19 mouse cellular contexts compared by ENCODE assay signal in the genomic region with DNA sequence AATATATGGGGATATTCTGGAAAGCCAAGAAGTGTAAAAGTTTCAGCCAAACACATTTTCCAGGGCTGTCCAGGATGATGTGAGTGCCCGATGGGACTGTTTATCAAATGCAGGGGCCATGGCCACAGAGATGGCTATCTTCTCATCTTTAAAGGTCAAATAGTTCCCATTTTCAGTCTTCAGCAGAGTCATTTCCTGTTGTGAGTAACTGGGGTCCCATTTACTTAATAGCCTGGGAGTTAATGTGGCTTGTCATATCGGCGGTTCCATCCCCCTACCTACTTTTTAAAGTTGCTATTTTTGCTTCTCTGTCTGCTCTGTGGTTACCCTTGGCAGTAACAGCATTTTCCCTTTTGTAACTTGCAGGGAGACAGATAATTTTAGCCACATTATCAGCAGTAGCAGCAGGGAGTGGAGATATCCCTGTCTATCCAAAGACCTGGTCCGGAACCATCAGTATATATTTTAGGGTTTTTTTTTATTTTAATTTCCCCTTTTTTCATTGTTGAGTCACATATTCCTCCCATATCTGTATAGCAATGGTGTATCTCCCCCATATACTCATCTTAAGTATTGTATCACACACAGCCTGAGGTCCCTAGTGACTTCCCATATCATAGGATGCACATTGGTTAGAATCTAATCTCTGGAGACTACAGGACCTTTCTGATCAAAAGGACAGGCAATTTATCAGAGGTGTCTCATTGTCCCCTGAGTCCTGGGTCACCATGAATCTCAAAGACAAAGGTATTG.
DNase-seq lines count a peak whose midpoint lies in the region; ATAC-seq and TF ChIP-seq lines count a peak whose summit lies in the region.
"Had no signal": no experiment of that assay in that cellular context is flagged by ENCODE, and none has a peak within 500 bp of the region (broad histone marks: within the 10 kb centered on the region; RNA-seq: fewer than 3 reads in every experiment).

No protein-coding gene starts in this region.

- H3K27ac ChIP-seq in heart, embryonic 16.5 days (ENCODE audit: low read length), result peak overlapping the region; percentile 30
- no peak overlapping the region for H3K27ac ChIP-seq in forebrain, postnatal 0 days (ENCODE audit: low read depth, low read length)
- H3K27ac ChIP-seq: forebrain, embryonic 13.5 days; hindbrain, embryonic 14.5 days; intestine, embryonic 15.5 days; layer of hippocampus, adult 2 months; limb, embryonic 10.5 days; liver, embryonic 14.5 days; neural tube, embryonic 13.5 days had no signal

- peak; percentile 86 for ATAC-seq in common myeloid progenitor, adult 5-6 weeks (replicated peaks; ENCODE audit: low read depth, poor library complexity, severe bottlenecking)
- peak; percentile 67; the same call in 1 of the 2 replicates for ATAC-seq in heart, embryonic 16.5 days (replicated peaks; ENCODE audit: extremely low read depth, insufficient read depth, low FRiP score)
- ATAC-seq in forebrain, postnatal 0 days, result no peak
- ATAC-seq: forebrain, embryonic 13.5 days; intestine, embryonic 15.5 days; lung, postnatal 0 days; Patski had no signal

- intact Hi-C loops in heart, postnatal 36 days (cut with DNase I), result loop anchor here (2.0 kb wide), 1 partner anchor 23 kb away; no protein-coding TSS in a partner anchor

- TF ChIP-seq CTCF in forebrain, postnatal 0 days (IDR thresholded peaks at IDR 0.05; ENCODE audit: low read depth), result no peak

- 8% methylated on average over 4 of the region's 4 CpGs for WGBS in heart, embryonic 16.5 days
- 80% methylated on average over 4 of the region's 4 CpGs for WGBS in forebrain, postnatal 0 days

- H3K79me2 ChIP-seq in myocyte (ENCODE audit: control insufficient read depth, insufficient read depth), result no peaks in the 10 kb centered on the region

- no peak overlapping the region for H3K4me3 ChIP-seq in heart, embryonic 16.5 days (ENCODE audit: low read length)
- H3K4me3 ChIP-seq in myocyte, result no peak overlapping the region
- no peak overlapping the region for H3K4me3 ChIP-seq in forebrain, postnatal 0 days (ENCODE audit: low read depth, low read length)
- H3K4me3 ChIP-seq: forebrain, embryonic 13.5 days; intestine, embryonic 15.5 days; layer of hippocampus, adult 2 months; limb, embryonic 10.5 days; neural tube, embryonic 13.5 days had no signal

- peaks cover 20% of the 10 kb centered on the region for H3K4me1 ChIP-seq in heart, embryonic 16.5 days (ENCODE audit: control insufficient read depth, insufficient read depth, low read length)
- no peaks in the 10 kb centered on the region for H3K4me1 ChIP-seq in forebrain, postnatal 0 days (ENCODE audit: insufficient read depth)

- H3ac ChIP-seq in myocyte (ENCODE audit: control insufficient read depth, insufficient read length), result no peak overlapping the region

- 0 out of 2 replicates have a peak, but pooled peaks cover 5% of the 10 kb centered on the region for H3K9me3 ChIP-seq in heart, embryonic 16.5 days (replicated peaks; ENCODE audit: control insufficient read depth, low read length)
- H3K9me3 ChIP-seq in forebrain, postnatal 0 days (ENCODE audit: low read length), result no peaks in the 10 kb centered on the region
- H3K9me3 ChIP-seq: forebrain, embryonic 13.5 days; intestine, embryonic 15.5 days; limb, embryonic 10.5 days; neural tube, embryonic 13.5 days had no signal

- peak overlapping the region; percentile 26; the same call in 1 of the 2 replicates for H3K4me2 ChIP-seq in heart, embryonic 16.5 days (ENCODE audit: low read depth, low read length)
- peak overlapping the region; percentile 21 for H3K4me2 ChIP-seq in myocyte (ENCODE audit: low read depth)
- no peak overlapping the region for H3K4me2 ChIP-seq in forebrain, postnatal 0 days (ENCODE audit: low read depth)
- H3K4me2 ChIP-seq: forebrain, embryonic 13.5 days; hindbrain, embryonic 14.5 days; intestine, embryonic 15.5 days; neural tube, embryonic 13.5 days had no signal

- H3K9ac ChIP-seq in heart, embryonic 16.5 days (ENCODE audit: low read length), result no peak overlapping the region
- H3K9ac ChIP-seq in forebrain, postnatal 0 days, result no peak overlapping the region
- H3K9ac ChIP-seq: forebrain, embryonic 13.5 days; hindbrain, embryonic 14.5 days; intestine, embryonic 15.5 days; liver, embryonic 14.5 days; neural tube, embryonic 13.5 days had no signal

- no peak for TF ChIP-seq POLR2A in myocyte (IDR thresholded peaks at IDR 0.05; ENCODE audit: insufficient read length, low read depth)

- H3K36me3 ChIP-seq in heart, embryonic 16.5 days (ENCODE audit: control insufficient read depth, insufficient read depth), result no peaks in the 10 kb centered on the region
- no peaks in the 10 kb centered on the region for H3K36me3 ChIP-seq in myocyte (ENCODE audit: control insufficient read depth, insufficient read depth)
- no peaks in the 10 kb centered on the region for H3K36me3 ChIP-seq in forebrain, postnatal 0 days (ENCODE audit: insufficient read depth)
- H3K36me3 ChIP-seq: intestine, embryonic 15.5 days; limb, embryonic 10.5 days; neural tube, embryonic 13.5 days had no signal

- no peaks in the 10 kb centered on the region for H3K27me3 ChIP-seq in heart, embryonic 16.5 days (ENCODE audit: control insufficient read depth, insufficient read depth, low read length)
- H3K27me3 ChIP-seq in myocyte (ENCODE audit: control insufficient read depth, insufficient read depth, insufficient read length), result no peaks in the 10 kb centered on the region
- H3K27me3 ChIP-seq in forebrain, postnatal 0 days (ENCODE audit: insufficient read depth, low read length), result no peaks in the 10 kb centered on the region
- H3K27me3 ChIP-seq: forebrain, embryonic 13.5 days; intestine, embryonic 15.5 days; neural tube, embryonic 13.5 days had no signal

- peak; percentile 26 for DNase-seq in heart, adult 8-10 months (ENCODE audit: low spot score)
- no peak for DNase-seq in heart, postnatal 36 days
- DNase-seq in cerebellum, adult 11 months, result no peak
- DNase-seq in forebrain, postnatal 0 days, result no peak
- DNase-seq: adrenal gland, postnatal 36 days; cerebellum, adult 9-11 months; thymus, postnatal 36 days had no signal

TF ChIP-seq in myocyte, 11 proteins besides CTCF, POLR2A, EP300 and RAD21:
- no peak for TF ChIP-seq MYOG (IDR thresholded peaks at IDR 0.05; ENCODE audit: control insufficient read depth in 1 of 3, insufficient read depth in 1 of 3, insufficient read length in 2 of 3, low read depth in 2 of 3)
- no peak for TF ChIP-seq USF1 (IDR thresholded peaks at IDR 0.05; ENCODE audit: low read depth)
- no peak for TF ChIP-seq POLR2AphosphoS2 (IDR thresholded peaks at IDR 0.05; ENCODE audit: insufficient read length, low read depth)
- no peak for TF ChIP-seq REST (IDR thresholded peaks at IDR 0.05; ENCODE audit: insufficient read depth, insufficient read length)
- no peak for TF ChIP-seq E2F4 (IDR thresholded peaks at IDR 0.05; ENCODE audit: insufficient read depth)
- no peak for TF ChIP-seq MAX (IDR thresholded peaks at IDR 0.05; ENCODE audit: low read depth)
- TF ChIP-seq CEBPB (IDR thresholded peaks at IDR 0.05; ENCODE audit: insufficient read depth, poor library complexity, severe bottlenecking), result no peak
- no peak for TF ChIP-seq SRF (IDR thresholded peaks at IDR 0.05; ENCODE audit: control insufficient read depth, insufficient read length, low read depth)
- TF ChIP-seq TCF12 (IDR thresholded peaks at IDR 0.05; ENCODE audit: insufficient read depth, poor library complexity, severe bottlenecking), result no peak
- no peak for TF ChIP-seq MYOD1 (IDR thresholded peaks at IDR 0.05; ENCODE audit: control insufficient read depth in 1 of 3, insufficient read length in 2 of 3, low read depth in 2 of 3)
- TF ChIP-seq TCF3 (IDR thresholded peaks at IDR 0.05; ENCODE audit: insufficient read length, low read depth), result no peak
TF ChIP-seq in myocyte: peak in this region for 0.
